Mouse (Mus musculus): ENCODE data around the gene Adsl. TPM values are rescaled to one million over a fixed set of nuclear protein-coding genes. Genes with fewer than 3 reads are reported as not detected.

Adsl gene
- polyA plus RNA-seq, 1 experiment, result 41.0 TPM

DNA sequence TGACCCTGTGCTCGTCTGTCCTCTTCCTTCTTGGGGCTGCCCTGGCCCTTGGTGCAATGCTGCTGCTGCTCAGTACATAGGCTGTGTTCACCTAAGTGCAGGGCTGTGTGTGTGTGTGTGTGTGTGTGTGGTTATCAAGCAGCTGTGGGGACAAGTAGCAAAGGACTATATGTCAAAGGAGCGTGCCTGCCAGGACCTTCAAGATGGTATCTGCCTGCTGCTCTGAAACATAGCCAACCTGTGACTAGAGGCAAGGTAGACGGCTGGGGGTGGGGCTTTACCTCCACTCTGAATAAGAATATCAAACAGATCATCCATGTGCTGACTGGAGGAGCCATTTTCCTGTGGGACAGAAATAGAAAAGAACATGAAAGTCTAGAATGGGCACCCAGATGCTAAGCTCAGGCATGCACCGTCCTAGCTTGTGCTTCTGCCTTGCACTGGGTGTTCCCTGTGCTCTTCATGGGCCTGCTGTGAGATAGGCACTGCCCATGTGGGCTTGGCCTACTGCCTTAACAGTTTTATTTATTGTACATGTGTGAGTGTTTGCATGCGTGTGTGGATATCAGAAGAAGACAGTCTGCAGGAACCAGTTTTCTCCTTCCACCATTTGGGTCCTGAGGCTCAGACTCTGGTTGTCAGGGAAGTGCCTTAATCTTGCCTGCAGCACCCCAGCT lies 66.9 kb downstream of the Adsl start:
- TF ChIP-seq POLR2A (IDR thresholded peaks at IDR 0.05; ENCODE audit: control insufficient read depth, low read depth, low read length) (no peak), CTCF (IDR thresholded peaks at IDR 0.05; ENCODE audit: control insufficient read depth, insufficient read depth, insufficient replicate concordance, low read depth, low read length) (no peak)
- H3K36me3 ChIP-seq (ENCODE audit: control insufficient read depth, insufficient read depth, low read length), result no peaks in the 10 kb centered on the region; the same call in 1 of the 2 replicates
- H3K27ac ChIP-seq (ENCODE audit: control insufficient read depth, insufficient read depth, low read depth, low read length), result no peak overlapping the region
- H3K4me3 ChIP-seq (ENCODE audit: control insufficient read depth, low read depth, low read length), result no peak overlapping the region
- no peaks in the 10 kb centered on the region for H3K27me3 ChIP-seq (ENCODE audit: control insufficient read depth, insufficient read depth, low read length)
- H3K4me1 ChIP-seq (ENCODE audit: control insufficient read depth, insufficient read depth, low read length), result no peaks in the 10 kb centered on the region

DNA sequence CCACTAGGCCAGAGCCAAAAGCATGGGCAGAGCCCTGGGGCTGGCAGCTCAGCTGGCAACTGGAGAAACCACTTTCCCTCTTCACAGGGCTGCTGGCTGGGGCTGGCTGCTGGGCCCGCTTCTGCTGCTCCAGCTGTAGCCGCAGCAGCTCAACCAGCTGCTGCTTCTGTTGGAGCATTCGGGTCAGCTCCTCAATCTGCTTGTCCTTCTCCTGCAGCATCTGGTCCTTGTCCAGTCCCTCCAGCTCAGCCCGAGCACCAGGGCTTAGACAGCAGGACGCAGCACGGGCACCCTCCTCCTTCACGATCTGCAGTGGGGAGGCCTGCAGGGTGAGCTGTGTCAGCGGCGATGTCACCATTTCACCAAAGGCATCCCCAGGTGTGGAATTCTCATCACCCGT lies 68.2 kb downstream of the Adsl start:
- H3K4me1 ChIP-seq (ENCODE audit: control insufficient read depth, insufficient read depth, low read length), result peaks cover 2% of the 10 kb centered on the region; the same call in 1 of the 2 replicates
- no peaks in the 10 kb centered on the region; the same call in 1 of the 2 replicates for H3K36me3 ChIP-seq (ENCODE audit: control insufficient read depth, insufficient read depth, low read length)
- no peak overlapping the region for H3K4me3 ChIP-seq (ENCODE audit: control insufficient read depth, low read depth, low read length)
- no peaks in the 10 kb centered on the region for H3K27me3 ChIP-seq (ENCODE audit: control insufficient read depth, insufficient read depth, low read length)
- TF ChIP-seq POLR2A (IDR thresholded peaks at IDR 0.05; ENCODE audit: control insufficient read depth, low read depth, low read length) (no peak), CTCF (IDR thresholded peaks at IDR 0.05; ENCODE audit: control insufficient read depth, insufficient read depth, insufficient replicate concordance, low read depth, low read length) (no peak)
- H3K27ac ChIP-seq (ENCODE audit: control insufficient read depth, insufficient read depth, low read depth, low read length), result no peak overlapping the region

DNA sequence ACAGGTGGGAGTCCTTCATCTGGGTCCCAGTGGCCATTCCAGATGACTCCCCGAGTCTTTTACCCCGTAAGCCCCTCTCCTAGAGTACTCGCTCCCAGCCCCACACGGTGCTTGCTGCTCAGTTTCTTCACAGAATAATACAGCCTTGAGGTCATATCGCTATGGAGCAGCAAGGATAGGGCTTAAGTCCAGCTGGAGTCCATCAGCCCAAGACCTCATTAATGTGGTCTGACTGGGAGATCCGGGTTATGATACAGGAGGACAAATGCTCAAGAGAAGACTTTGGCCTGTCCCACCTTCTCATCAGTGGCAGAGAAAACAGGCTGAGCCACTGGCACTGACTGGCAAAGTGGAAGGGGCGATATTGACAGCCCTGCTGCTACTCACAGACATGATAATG lies 69.0 kb downstream of the Adsl start:
- TF ChIP-seq CTCF (IDR thresholded peaks at IDR 0.05; ENCODE audit: control insufficient read depth, insufficient read depth, insufficient replicate concordance, low read depth, low read length), result no peak
- TF ChIP-seq POLR2A (IDR thresholded peaks at IDR 0.05; ENCODE audit: control insufficient read depth, low read depth, low read length), result no peak
- H3K4me1 ChIP-seq (ENCODE audit: control insufficient read depth, insufficient read depth, low read length), result peaks cover 2% of the 10 kb centered on the region; the same call in 1 of the 2 replicates
- no peak overlapping the region for H3K4me3 ChIP-seq (ENCODE audit: control insufficient read depth, low read depth, low read length)
- H3K27me3 ChIP-seq (ENCODE audit: control insufficient read depth, insufficient read depth, low read length), result no peaks in the 10 kb centered on the region
- no peaks in the 10 kb centered on the region; the same call in 1 of the 2 replicates for H3K36me3 ChIP-seq (ENCODE audit: control insufficient read depth, insufficient read depth, low read length)
- no peak overlapping the region for H3K27ac ChIP-seq (ENCODE audit: control insufficient read depth, insufficient read depth, low read depth, low read length)

Other genes starting within 250 kb of the Adsl start
- 26.5 and 29.5 TPM in 2 replicates for gene Tnrc6b, start 237.2 kb upstream of the Adsl start, polyA plus RNA-seq (2012; rRNA removed)
- gene Sgsm3, start 29.3 kb downstream of the Adsl start, polyA plus RNA-seq (2012; rRNA removed), result 79.5 and 101 TPM in 2 replicates
- 26.8 and 30.2 TPM in 2 replicates for gene Mrtfa, start 242.3 kb downstream of the Adsl start, polyA plus RNA-seq (2012; rRNA removed)